In genomic region chr10:22461480-22462050, GRCm38 (mm10) we compare ENCODE assay signal across 7 mouse cellular contexts.
A peak's percentile ranks its signal among the peaks of the same experiment; 100 is the strongest.
DNase-seq lines count a peak whose midpoint lies in the region; ATAC-seq and TF ChIP-seq lines count a peak whose summit lies in the region.
"Not testable (repeated sequence)": the region's sequence is repeated elsewhere in the genome, so short reads cannot be mapped to it uniquely, and the experiment has no call there.

No protein-coding gene starts in this region.

- H3K4me3 ChIP-seq in ES-Bruce4 (ENCODE audit: low read depth, low read length); forebrain, embryonic 11.5 days (ENCODE audit: low read depth, low read length); forebrain, embryonic 16.5 days (replicated peaks; ENCODE audit: low read length); hindbrain, embryonic 13.5 days; liver, postnatal 0 days (ENCODE audit: low read depth, low read length); midbrain, embryonic 14.5 days (replicated peaks; ENCODE audit: low read depth, low read length); neural tube, embryonic 12.5 days: not testable (repeated sequence)

- H3K27ac ChIP-seq in ES-Bruce4 (ENCODE audit: insufficient read depth, low read length): peak overlapping the region; percentile 59
- H3K27ac ChIP-seq in forebrain, embryonic 11.5 days (ENCODE audit: low read depth, low read length): peak overlapping the region; percentile 28; the same call in 1 of the 2 replicates
- not testable (repeated sequence) for H3K27ac ChIP-seq in forebrain, embryonic 16.5 days (ENCODE audit: low read length); liver, postnatal 0 days (ENCODE audit: low read depth); midbrain, embryonic 14.5 days (replicated peaks; ENCODE audit: low read depth, low read length); neural tube, embryonic 12.5 days
- H3K27ac ChIP-seq in hindbrain, embryonic 13.5 days: peak overlapping the region; percentile 23; the same call in 1 of the 2 replicates

- 24% methylated on average over 4 of the region's 4 CpGs for WGBS in forebrain, embryonic 11.5 days
- WGBS in forebrain, embryonic 16.5 days: 16% methylated on average over 4 of the region's 4 CpGs
- 14% methylated on average over 4 of the region's 4 CpGs for WGBS in hindbrain, embryonic 13.5 days
- WGBS in liver, postnatal 0 days (ENCODE audit: insufficient replicate concordance): 48% methylated on average over 4 of the region's 4 CpGs
- 5% methylated on average over 4 of the region's 4 CpGs for WGBS in midbrain, embryonic 14.5 days
- WGBS in neural tube, embryonic 12.5 days: 33% methylated on average over 4 of the region's 4 CpGs

- H3K9ac ChIP-seq in ES-Bruce4 (ENCODE audit: low read depth, poor library complexity, severe bottlenecking); forebrain, embryonic 11.5 days (ENCODE audit: low read length); forebrain, embryonic 16.5 days (replicated peaks; ENCODE audit: low read depth, low read length); hindbrain, embryonic 13.5 days; liver, postnatal 0 days (replicated peaks); midbrain, embryonic 14.5 days (replicated peaks; ENCODE audit: low read length); neural tube, embryonic 12.5 days: not testable (repeated sequence)

- TF ChIP-seq POLR2A in ES-Bruce4 (IDR thresholded peaks at IDR 0.05; ENCODE audit: insufficient read depth, low read length): not testable (repeated sequence)

- not testable (repeated sequence) for TF ChIP-seq EP300 in ES-Bruce4 (IDR thresholded peaks at IDR 0.05; ENCODE audit: insufficient read depth, low read depth, low read length); liver, postnatal 0 days (IDR thresholded peaks at IDR 0.05; ENCODE audit: low read depth)

- TF ChIP-seq CTCF in ES-Bruce4 (IDR thresholded peaks at IDR 0.05; ENCODE audit: low read depth, low read length); liver, postnatal 0 days (IDR thresholded peaks at IDR 0.05; ENCODE audit: low read depth): not testable (repeated sequence)

- H3K27me3 ChIP-seq in ES-Bruce4 (ENCODE audit: control insufficient read depth, insufficient read depth, low read length, poor library complexity, severe bottlenecking); forebrain, embryonic 11.5 days (ENCODE audit: control insufficient read depth, insufficient read depth, low read length); forebrain, embryonic 16.5 days (replicated peaks; ENCODE audit: control insufficient read depth, insufficient read depth, low read length); hindbrain, embryonic 13.5 days; liver, postnatal 0 days (ENCODE audit: insufficient read depth, low read length); midbrain, embryonic 14.5 days (ENCODE audit: control insufficient read depth, insufficient read depth, low read length); neural tube, embryonic 12.5 days (replicated peaks): not testable (repeated sequence)

- not testable (repeated sequence) for DNase-seq in forebrain, embryonic 11.5 days (ENCODE audit: low spot score)
- peak; percentile 3 for DNase-seq in liver, postnatal 0 days
- DNase-seq in midbrain, embryonic 14.5 days: peak; percentile 17

- H3K9me3 ChIP-seq in ES-Bruce4 (replicated peaks; ENCODE audit: control insufficient read depth, insufficient read depth, low read length, poor library complexity, severe bottlenecking); forebrain, embryonic 11.5 days (ENCODE audit: control insufficient read depth, low read length); forebrain, embryonic 16.5 days (ENCODE audit: control insufficient read depth, low read length); hindbrain, embryonic 13.5 days; liver, postnatal 0 days (ENCODE audit: low read length); midbrain, embryonic 14.5 days (ENCODE audit: control insufficient read depth, low read length); neural tube, embryonic 12.5 days: not testable (repeated sequence)

- H3K4me2 ChIP-seq in forebrain, embryonic 11.5 days (ENCODE audit: low read depth, low read length, severe bottlenecking); forebrain, embryonic 16.5 days (ENCODE audit: low read length); hindbrain, embryonic 13.5 days; liver, postnatal 0 days (ENCODE audit: low read depth, low read length); midbrain, embryonic 14.5 days (ENCODE audit: low read length); neural tube, embryonic 12.5 days (replicated peaks): not testable (repeated sequence)

- not testable (repeated sequence) for H3K4me1 ChIP-seq in ES-Bruce4 (ENCODE audit: control insufficient read depth, insufficient read depth, low read length); forebrain, embryonic 11.5 days (replicated peaks; ENCODE audit: control insufficient read depth, insufficient read depth, low read length); forebrain, embryonic 16.5 days (replicated peaks; ENCODE audit: control insufficient read depth, insufficient read depth, low read length); hindbrain, embryonic 13.5 days (replicated peaks); liver, postnatal 0 days (ENCODE audit: insufficient read depth); midbrain, embryonic 14.5 days (ENCODE audit: control insufficient read depth, insufficient read depth, low read length); neural tube, embryonic 12.5 days

- peak; percentile 84 for ATAC-seq in forebrain, embryonic 11.5 days (replicated peaks; ENCODE audit: low FRiP score)
- ATAC-seq in forebrain, embryonic 16.5 days: peak; percentile 91
- peak; percentile 86 for ATAC-seq in hindbrain, embryonic 13.5 days (ENCODE audit: low FRiP score)
- ATAC-seq in liver, postnatal 0 days: not testable (repeated sequence)
- peak; percentile 79 for ATAC-seq in midbrain, embryonic 14.5 days (ENCODE audit: low FRiP score, low TSS enrichment)
- peak; percentile 90 for ATAC-seq in neural tube, embryonic 12.5 days (ENCODE audit: low FRiP score, low read depth)

- not testable (repeated sequence) for H3K36me3 ChIP-seq in ES-Bruce4 (ENCODE audit: control insufficient read depth, insufficient read depth, low read length, poor library complexity, severe bottlenecking); forebrain, embryonic 11.5 days (ENCODE audit: control insufficient read depth, insufficient read depth, low read length); forebrain, embryonic 16.5 days (ENCODE audit: control insufficient read depth, insufficient read depth); hindbrain, embryonic 13.5 days; liver, postnatal 0 days (replicated peaks; ENCODE audit: insufficient read depth, low read length); midbrain, embryonic 14.5 days (ENCODE audit: control insufficient read depth, insufficient read depth, low read length); neural tube, embryonic 12.5 days
